Mouse (Mus musculus) retina, postnatal 7 days (tissue): ENCODE results near the gene St3gal4.
A peak's percentile ranks its signal among the peaks of the same experiment; 100 is the strongest.

Source experiments
- DNase-seq: peaks from one replicate; pipeline ENCODE4 v3.0.0-alpha.2; 2012; ENCODE audit warnings: low read depth, low spot score

St3gal4 gene

DNA sequence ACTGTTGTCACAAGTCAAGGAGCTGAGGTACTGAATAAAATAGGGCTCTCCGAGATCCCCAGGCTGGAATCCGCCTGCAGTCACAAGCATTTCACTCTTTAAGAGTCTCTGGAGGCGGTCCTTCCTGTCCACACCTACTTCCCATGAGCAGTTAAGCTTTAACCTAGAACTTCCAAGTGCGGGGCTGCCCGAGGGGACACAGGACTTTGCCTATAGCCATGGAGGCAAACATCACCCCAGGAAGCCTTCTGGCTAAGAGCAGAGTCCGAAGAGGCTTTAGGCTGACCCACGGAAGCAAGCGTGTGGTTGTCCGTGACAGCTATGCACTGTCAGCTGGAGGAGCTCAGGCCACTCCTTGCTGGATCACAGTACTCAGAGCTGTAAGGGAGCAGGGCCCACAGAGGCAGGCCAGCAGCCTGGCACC, 9.9 kb upstream of the St3gal4 start:
- DNase-seq = no peak

DNA sequence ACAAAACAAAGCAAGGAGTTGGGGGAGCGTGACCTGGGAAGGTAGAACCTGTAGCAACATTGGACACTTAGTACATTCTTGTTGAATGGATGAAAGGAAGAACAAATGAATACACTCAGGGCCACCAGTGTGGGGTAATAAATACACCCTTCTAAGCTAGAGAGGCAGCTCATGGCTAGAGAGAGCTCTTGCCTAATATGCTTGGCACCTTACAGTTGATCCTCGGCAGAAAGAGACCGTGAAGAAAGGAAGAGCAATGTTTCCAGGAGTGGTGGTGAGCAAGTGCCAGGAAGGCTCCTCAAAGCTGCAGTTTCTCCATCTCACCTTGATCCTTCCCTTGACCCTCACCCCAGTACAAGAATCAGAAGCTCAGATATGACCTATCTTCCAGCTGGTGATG, 9.5 kb upstream of the St3gal4 start:
- DNase-seq = no peak

DNA sequence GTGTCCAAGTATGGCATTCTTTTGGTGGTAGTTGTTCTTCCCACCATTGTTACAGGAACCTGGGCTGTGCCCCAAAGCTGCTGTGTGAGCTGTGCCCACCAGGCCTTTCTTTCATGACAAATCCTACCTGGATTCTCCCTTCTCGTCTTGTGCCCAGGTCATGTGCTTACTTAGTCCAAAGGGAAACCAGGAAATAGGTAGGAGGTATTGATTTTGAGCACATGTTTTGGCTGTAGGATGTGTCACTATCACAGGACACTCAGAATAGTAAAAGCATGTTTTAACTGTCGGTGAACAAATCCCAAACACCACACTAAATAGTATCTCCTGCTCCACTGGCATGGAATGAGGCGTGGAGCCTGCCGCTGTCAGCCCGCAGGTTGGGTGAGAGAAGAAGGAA, 8.5 kb upstream of the St3gal4 start:
- no peak for DNase-seq

DNA sequence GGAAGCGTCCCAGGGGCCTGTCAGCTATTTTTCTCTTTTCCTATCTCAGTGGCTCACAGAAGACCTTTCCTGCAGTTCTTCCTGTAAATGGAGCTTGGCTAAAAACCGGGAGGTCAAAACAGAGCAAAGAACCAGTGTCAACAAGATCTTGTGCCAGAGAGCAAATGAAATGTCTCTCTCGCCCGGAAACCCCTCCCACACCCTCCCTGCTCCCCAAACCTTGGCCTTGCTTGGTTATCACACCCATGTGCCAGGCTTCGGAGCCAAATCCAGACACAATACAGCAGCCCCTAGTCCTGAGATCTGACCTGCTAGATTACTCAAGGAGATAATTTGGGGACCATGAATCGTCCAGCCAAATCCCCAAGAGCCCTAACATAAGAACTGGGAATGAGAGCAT, 8.1 kb upstream of the St3gal4 start:
- no peak for DNase-seq

DNA sequence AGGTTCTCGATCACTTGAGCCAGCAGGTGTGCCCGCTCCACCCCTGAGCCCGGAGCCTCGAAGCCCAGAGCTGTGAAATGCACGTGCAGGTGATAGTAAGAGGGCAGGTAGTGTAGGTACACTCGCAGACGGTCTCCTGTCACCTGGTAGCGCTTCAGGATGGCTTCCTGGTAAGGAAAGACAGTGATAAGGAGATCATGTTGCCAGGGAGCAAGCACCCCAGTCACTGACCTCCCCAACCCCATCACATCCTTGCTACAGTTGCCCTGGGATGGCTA, 5.5 kb upstream of the St3gal4 start:
- DNase-seq = no peak

DNA sequence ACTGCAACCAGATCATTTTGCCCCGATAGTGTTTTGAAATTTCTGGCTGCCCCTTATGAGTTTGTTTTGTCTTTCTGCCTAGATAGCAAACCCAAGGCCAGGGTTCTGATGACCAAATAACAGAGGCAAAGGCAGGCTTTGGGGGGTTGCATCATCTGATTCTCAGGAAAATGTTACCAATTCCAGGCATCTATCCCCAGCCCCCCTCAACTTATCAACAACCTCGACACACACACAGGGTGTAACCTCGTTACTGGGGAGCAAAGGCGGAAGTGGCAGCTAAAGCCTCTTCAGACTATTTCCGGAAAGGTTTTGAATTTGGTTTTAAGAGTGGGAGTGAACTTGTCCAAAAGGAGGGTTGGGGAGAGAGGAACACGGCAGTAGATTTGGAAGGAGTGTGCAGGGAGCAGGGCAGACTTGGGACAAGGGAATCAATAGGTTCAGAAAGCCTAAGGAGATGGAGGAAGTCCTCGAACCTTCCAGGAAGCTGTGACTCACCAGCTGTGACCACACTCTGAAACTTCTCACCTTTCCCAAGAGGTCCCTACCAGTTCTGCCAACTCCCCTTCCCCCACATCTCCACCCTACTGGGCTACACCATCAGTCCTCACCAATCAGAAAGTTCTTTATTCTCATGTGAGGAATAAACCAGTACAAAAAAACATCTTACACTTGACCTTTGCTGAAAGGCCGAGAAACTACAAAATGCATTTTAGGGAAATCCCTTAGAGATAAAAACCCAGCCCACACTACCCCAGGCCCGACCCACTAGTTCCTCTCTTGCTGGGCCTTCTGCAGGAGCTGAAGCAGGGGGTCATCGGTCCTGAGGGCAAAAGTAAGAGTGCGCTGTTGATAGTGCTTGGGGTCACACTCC, 5.0 kb upstream of the St3gal4 start:
- no peak for DNase-seq

DNA sequence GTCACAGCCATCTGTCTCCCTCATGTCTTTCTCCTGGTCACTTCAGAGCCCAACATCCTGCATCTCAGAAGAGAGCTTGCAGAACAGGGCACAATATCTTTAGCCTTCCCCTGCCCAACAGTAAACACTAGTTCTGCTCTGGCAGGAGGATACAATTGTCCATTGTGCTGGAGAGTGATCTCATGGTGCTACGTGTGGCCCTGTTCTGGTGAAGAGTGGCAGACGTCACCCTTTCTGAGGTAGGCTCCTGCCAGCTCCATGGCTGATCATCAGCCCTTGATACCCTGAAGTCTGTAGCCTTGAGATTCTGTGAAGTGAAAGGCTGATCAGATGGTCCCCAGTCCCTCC, 4.4 kb upstream of the St3gal4 start:
- DNase-seq = no peak

DNA sequence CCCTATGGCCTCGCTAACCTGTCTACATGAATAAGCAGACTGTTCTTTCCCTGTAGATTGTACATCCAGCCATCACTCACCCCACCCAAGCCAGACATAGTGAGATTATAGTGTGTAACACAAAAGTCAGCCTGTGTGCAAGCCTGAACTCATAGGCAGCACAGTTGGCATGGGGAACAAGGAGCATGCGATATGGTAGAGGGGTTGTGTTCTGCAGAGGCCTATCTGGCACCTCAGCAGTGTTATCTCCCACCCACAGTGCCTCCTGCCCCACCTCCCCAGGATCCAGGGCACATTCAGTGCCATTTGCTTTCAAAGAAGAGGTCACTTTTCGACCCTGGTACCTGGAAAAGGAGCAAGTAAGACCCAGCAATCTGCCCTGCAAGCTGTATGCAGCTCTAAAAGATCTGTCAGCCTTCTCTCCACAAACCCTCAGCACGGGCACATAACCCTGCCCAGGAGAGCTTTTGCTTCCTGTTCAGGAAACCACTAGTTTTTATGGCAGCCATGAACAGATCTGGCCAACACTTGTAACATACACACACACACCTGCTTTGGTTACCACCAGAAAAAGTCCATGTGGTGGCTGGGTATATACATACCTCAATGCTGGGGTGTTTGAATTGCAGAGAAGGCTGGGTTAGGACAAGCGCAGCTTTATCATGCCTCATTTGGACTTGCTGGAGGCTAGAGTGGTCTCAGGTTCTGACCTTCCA, 3.6 kb upstream of the St3gal4 start:
- DNase-seq = no peak

DNA sequence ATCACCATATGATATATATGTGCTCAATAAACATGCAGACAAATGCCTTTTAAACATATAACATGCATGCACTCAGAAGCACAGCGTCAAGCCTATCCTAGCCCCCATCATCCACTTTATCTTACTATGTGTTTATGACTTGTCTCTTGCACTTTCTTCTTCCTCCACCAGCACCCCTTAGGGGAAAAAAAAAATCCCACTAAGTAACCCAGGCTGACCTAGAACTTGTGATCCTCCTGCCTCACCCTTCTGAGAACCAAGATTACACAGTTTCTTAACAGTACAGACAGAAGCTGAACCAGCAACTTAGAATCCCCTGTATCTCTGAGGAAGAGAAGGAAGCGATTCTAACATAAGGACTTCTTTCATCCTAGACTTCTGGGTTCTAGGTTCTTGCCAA, 505 bp downstream of the St3gal4 start:
- no peak for DNase-seq

DNA sequence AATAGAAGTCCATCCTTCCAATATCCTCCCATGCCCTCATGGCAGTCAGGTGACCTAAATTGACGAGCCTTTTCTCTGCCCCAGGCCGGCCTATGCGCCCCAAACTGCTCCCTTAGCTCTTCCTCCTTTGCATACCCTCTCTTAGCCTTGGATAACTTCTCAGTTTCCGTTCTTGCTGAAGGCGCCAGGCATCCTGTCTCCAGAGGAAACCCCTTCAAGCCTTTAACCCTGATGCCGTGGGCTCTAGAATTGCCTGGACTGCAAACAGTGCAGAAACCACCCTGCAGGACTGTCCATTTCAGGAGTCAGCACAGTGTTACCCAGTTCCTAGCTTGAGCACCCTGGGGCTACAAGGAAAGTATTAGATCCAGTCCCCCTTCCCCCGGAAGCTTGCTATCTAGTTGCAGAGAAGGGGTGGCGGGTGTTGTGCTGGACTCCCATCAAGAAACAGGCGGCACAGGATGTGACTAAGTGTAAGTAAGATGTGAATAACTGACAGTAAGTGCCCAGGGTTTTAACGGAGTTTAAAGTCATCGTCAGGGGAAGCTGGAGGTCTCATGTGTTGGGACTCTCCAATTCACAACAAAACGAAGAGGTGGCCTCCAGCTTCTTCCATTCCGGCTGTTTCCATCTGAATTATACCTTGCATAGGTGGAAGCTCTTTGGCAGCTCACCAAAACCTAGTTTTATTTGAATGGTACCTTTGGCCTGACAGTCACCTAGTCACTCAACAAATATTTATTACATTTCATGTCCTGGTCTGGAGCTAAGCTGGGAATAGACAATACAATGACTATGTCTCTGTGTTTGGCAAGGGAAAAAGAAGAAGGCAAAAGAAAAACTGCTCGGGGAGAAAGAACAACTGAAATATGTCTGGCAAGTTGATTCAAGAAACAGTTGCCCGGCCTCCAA, 1.4 kb downstream of the St3gal4 start:
- DNase-seq = no peak

DNA sequence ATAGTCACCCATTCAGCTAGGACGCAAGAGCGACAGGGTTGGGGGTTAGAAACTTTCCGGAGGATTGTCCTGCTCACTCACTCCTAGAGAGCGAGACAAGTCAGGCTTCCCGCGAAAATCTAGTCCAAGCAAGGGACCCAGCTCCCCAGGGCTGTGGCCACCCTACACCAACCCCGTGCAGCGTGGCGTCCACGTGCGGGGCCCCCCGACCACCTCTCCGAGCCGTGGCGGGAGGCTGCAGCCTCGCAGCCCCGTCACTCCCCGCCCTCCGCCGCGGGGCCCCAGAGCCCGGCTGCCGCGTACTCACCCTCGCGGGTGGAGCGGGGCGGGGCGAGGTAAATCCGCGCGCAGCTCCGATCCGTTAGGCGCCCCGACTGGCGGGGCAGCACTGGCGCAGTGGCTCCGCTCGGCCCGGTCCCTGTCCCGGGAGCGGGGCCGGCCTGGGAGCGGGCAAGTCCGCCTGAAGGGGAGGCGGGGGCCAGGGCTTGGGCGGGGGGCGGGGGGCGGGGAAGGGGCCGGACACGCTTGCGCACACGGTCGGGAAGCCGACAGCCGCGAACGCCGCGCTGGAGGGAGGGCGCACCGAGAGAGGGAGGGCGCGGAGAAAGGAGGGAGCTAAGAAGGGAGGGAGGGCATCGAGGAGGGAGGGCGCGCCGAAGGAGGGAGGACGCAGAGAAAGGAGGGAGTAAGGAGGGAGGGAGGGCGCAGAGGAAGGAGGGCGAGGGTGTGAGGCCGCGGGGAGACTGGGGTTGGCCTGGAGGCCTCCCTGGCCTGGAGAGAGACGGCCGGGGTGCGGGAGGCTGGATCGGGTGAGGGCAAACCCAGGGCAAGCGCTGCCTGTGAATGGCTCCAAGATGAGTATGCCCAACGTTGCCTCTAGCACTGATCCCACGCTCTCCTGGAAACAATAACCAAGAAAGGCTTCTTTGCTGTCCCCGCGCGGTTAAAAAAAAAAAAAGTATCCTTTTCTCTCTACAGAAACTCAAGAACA, 2.4 kb downstream of the St3gal4 start:
- peak; percentile 71 for DNase-seq

DNA sequence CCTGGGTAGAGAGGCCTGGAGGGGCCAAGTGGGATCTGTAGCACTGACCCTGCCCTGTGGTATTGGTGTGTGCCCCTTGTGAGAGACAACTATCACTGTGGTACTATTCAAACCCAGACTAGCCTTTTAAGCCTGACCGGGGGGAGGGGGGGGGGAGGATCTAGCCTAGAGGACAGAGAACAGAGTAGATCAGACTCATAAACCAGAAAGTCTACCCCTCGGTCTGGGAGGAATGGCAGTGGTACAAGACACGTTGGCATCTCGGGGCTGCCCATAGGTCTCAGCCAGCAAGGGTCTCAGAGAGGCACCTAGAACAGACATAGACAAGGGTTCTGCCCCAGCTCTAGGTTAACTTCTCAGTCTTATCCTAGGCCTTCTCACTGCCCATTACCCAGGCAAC, 3.3 kb downstream of the St3gal4 start:
- no peak for DNase-seq

DNA sequence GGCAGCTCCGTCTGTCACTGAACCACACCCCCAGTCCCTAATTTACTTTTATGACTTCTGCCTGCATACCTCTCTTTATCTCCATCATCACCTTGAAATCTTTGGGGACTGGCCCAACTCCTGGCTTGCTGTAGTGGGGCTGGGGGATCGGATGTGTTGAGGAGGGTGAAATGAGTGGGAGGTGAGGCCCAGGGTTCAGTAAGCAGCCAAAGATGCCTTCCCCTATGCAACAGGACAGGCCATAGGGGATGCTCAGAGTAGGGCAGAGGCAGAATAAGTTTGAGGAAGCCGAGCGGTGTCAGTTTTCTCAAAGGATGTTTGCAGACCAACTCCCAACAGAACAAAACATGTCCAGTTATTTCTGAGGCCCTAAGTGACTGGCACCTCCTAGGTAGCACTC, 3.8 kb downstream of the St3gal4 start:
- DNase-seq = no peak

DNA sequence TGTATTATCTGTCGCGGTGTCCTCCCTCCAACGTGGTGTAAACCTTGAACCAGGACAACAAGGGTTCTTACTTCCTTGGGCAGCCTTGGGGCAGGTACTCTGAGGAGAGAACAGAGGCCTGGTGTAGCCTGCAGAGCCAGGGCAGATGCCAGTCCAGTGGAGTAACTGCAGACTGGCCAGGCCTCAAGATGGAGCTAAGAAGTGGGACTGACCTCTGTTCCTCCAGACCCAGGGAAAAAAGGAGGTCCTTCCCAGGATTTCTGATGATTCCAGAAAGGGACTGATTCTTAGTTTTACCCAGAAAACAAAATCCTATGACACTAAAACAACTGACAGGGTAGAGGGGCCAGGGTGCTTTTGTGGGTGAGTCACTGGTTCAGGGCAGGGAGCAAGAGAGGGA, 4.8 kb downstream of the St3gal4 start:
- DNase-seq = no peak

DNA sequence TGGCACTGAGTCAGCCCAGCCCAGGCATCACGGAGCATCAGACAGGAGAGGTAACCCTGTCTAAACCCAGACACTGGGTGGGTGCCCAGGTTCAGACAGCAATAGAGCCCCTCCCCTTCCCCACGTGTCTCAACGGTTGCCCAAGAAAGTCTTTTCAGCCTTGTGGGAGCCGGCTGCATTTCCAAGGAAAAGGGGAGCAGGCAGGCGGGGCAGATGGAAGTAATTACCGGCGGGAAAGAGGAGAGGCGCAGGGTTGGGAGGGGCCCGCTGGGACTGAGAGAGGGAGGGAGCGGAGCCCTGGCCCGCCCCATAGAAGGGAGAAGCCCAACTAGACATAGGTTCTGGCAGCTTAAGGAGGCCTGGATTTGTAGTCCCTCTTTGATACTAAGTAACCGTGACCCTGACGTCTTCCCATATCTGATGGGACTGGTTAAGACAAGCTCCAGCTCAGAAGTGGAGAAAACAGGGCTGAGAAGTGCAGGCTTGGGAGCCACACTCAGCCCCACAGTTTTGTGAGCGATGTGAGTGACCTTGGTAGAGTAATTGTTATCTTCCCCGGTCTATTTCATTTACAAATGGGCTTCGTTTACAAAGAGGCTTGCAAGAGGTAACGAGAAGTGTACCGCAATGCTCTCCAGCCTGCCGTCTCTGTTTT, 7.0 kb downstream of the St3gal4 start:
- DNase-seq = no peak

DNA sequence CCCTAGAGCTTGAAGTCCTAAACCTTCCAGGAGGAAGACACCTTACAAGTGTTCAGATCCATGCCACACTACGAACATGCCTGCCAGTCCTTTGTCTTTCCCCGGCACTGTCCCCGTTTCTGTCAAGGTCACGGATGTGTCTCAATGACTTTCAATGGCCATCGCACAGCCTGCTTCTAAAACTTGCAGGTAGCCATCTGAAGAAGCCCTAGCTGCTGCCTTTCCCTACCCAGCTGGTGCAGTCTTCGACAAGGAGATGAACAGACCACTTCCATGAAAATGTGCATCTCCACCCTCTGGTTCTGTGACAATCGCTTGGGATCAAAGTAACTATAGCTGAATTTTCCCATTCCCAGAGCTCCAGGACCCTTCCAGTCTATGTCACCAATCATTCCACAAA, 7.6 kb downstream of the St3gal4 start:
- DNase-seq = no peak

DNA sequence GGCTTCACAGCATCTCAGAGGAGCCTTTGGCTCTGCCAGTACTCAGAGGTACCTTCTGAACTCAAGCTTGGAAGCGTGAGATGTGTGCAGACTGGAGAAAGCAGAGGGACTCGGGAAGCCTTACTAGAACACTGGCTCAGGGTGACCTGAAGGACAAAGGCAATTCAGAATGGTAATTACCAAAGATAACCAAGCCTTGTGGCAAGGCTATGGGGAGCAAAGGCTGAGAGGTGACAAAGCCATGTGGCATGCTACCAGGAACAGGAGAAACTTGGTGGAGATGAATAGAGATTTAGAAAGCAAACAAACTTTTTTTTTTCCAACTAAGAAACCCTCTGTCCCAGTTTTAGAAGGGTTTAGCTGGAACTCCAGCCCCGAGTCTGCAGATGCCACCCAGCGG, 8.5 kb downstream of the St3gal4 start:
- DNase-seq = no peak

DNA sequence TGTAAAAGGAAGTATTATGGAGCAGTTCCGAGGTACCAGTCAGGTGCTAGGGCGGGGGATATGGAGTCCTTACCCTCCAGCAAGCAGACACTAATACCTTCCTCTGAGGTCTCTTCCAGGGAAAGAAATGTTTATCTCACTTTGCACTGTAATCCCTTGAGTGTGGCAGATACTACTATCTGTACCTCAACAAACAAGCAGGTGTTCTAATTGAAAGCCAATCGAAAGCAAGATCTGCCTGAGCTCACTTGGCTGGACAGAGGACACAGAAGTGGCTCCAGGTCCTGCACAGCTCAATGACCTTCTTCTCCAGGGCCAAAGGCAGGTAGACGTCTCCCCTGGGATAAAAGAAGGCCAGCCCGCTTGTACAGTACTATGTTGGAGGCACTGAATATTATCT, 9.0 kb downstream of the St3gal4 start:
- DNase-seq = no peak

DNA sequence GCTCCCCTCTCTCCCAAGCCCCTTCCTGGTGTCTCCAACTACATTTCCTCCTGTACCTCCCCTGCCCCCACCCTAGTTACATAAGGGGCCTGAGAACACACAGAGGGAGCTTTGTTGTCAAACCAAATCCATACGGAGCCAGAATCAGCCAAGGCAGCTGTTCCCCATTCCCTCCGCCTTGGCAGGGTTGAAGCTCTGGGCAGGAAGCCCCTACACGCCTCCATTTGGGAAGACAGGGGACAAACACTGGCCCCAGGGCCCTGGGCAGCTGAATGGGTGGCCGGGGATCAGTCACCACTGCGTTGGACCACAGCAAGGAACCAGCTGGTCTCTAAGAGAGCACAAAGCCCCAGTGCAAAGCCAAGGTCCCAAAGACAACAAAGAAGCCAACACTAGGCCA, 10.2 kb downstream of the St3gal4 start:
- no peak for DNase-seq

DNA sequence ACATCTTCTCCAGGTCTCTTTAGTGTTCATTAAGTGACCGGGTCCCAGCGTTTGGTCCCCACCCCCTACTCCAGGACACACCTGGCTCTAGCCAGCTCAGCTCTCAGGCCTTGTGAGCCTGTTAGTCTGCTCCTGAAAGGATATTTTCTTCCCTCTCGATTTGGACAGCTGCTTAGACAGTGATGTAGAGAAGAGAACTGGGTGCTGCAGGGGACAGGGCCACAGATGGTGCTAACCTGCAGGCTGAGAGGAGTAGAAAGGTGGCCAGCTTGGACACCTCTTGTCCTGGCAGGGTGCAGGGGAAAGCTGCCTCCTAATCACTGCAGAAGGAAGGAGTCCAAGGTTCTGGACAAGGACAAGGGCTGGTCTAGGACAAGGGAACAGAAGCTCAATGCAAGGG, 11.0 kb downstream of the St3gal4 start:
- no peak for DNase-seq

DNA sequence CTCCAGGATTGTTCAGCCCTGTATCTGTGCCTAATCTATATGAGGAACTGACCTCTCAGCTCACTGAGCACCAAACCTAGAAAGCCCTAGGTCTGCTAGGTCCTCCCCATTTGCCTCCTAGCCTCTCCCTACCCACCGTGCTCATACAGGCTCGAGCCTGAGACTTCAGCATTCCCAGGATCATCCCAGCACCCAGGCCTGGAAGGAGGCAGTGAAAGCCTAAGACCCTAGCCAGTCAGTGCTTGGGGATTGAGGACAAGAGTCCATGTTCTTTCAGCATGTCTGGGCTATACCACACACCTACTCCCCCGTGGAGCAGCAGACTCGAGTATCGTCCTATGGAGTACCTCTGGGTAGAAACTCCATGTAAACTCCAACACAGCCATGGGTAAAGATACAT, 11.7 kb downstream of the St3gal4 start:
- DNase-seq = no peak
